Mouse (Mus musculus) neural tube, embryonic 11.5 days (tissue): ENCODE data around the gene Cdk12. TPM values are rescaled to one million over a fixed set of nuclear protein-coding genes. Genes with fewer than 3 reads are reported as not detected.
"Not testable (repeated sequence)": the region's sequence is repeated elsewhere in the genome, so short reads cannot be mapped to it uniquely, and the experiment has no call there.

Source experiments
- ATAC-seq: fragments of 200-750 bp; cut with Nextera tagmentation; 2 replicates; pipeline ENCODE4 v1.8.0; 2017; ENCODE audit warnings: moderate number of reproducible peaks, mild to moderate bottlenecking, moderate TSS enrichment, moderate library complexity; ENCODE audit not compliant: insufficient read depth, low FRiP score, low TSS enrichment
- DNase-seq: peaks from one replicate; pipeline ENCODE4 v3.0.0-alpha.2; 2015; ENCODE audit warnings: low spot score
- H3K27ac ChIP-seq: fragments of 300-500 bp; sonication (generic); 2 replicates; pipeline ENCODE4 v1.5.1; 2014; ENCODE audit warnings: low read depth, mild to moderate bottlenecking, low read length
- H3K27me3 ChIP-seq: fragments of 300-500 bp; sonication (generic); 2 replicates; pipeline ENCODE4 v1.6.1; 2014; ENCODE audit warnings: mild to moderate bottlenecking, low read length, mixed read lengths; ENCODE audit not compliant: control insufficient read depth, insufficient read depth
- H3K36me3 ChIP-seq: fragments of 300-500 bp; sonication (generic); 2 replicates; pipeline ENCODE4 v1.6.1; 2014; ENCODE audit warnings: mild to moderate bottlenecking, low read length, moderate library complexity, mixed read lengths; ENCODE audit not compliant: control insufficient read depth, insufficient read depth
- H3K4me1 ChIP-seq: fragments of 300-500 bp; sonication (generic); 2 replicates; pipeline ENCODE4 v1.6.1; 2014; ENCODE audit warnings: low read length, mixed read lengths; ENCODE audit not compliant: control insufficient read depth, insufficient read depth
- H3K4me2 ChIP-seq: fragments of 300-500 bp; sonication (generic); 2 replicates; pipeline ENCODE4 v1.6.1; 2014; ENCODE audit warnings: low read depth, mild to moderate bottlenecking, moderate library complexity
- H3K4me3 ChIP-seq: fragments of 300-500 bp; sonication (generic); 2 replicates; pipeline ENCODE4 v1.5.1; 2014; ENCODE audit warnings: low read depth, low read length
- H3K9ac ChIP-seq: fragments of 300-500 bp; sonication (generic); 2 replicates; pipeline ENCODE4 v1.6.1; 2014; ENCODE audit warnings: mild to moderate bottlenecking, low read length
- H3K9me3 ChIP-seq: fragments of 300-500 bp; sonication (generic); 2 replicates; pipeline ENCODE4 v1.6.1; 2016; ENCODE audit warnings: low read length; ENCODE audit not compliant: control insufficient read depth
- WGBS: fragments of 180-500 bp; shearing (Covaris S2); extraction: QIAGEN DNeasy Blood & Tissue Kit; methylation state at CpG from one replicate; pipeline ENCODE4 v1.1.7; 2014; 5-methylcytosine and 5-hydroxymethylcytosine counted together
- polyA plus RNA-seq: library from polyadenylated mRNA; unstranded; fragments of >200 nt; fragmentation: Nextera tagmentation; extraction: Ambion mirVana; gene quantifications from 2 replicates; pipeline ENCODE4 v1.2.1, GENCODE M21; 2014

Gene Cdk12
- polyA plus RNA-seq, 1 experiment from 2014 or later, result 13.1 TPM

- DNase-seq, result no peak
- Histone ChIP-seq H3K27me3 (no peaks in the 10 kb centered on the region), H3K27ac (no peak overlapping the region), H3K9me3 (no peaks in the 10 kb centered on the region), H3K4me2 (no peak overlapping the region), H3K4me1 (no peaks in the 10 kb centered on the region), H3K36me3 (peaks cover 15% of the 10 kb centered on the region), H3K9ac (no peak overlapping the region), H3K4me3 (no peak overlapping the region)
- ATAC-seq, result no peak
- WGBS, result 85% methylated on average over 3 of the region's 3 CpGs
Observed at GRCm38 (mm10) chr11:98238416-98238815, 35.6 kb downstream of the Cdk12 start.

DNA sequence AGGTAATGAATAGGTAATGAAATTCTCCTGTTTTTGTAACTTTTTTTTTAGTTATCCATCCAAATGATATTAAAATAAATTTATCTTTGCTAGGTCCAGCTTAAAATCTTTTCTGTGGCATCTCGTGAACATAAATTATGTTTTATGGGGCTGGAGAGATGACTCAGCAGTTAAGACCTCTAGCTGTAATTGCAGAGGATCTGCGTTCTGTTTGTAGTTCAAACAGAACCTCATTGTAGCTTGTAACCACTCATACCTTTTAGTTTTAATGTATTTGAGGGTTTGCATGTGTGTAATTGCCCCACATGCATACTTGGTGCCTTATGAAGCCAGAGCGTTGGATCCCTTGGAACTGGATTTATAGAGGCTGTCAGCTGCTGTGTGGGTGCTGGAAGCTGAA, 36.1 kb downstream of the Cdk12 start:
- ATAC-seq, result no peak
- no peaks in the 10 kb centered on the region for H3K4me1 ChIP-seq

DNA sequence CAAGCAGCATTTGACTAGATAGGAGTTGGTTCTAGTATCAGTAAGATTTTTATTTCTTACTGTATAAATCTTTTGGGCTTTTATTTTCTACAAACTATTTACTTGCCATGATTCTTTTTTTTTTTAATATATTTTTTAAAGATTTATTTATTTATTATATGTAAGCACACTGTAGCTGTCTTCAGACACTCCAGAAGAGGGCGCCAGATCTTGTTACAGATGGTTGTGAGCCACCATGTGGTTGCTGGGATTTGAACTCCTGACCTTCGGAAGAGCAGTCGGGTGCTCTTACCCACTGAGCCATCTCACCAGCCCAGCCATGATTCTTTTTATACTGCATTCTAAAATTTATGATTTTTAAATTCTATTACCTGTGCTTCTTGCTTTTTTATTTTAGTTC, 40.1 kb downstream of the Cdk12 start:
- not testable (repeated sequence) for H3K9me3 ChIP-seq, H3K27ac ChIP-seq, DNase-seq, ATAC-seq, H3K4me3 ChIP-seq, H3K27me3 ChIP-seq, H3K9ac ChIP-seq, H3K4me1 ChIP-seq, H3K4me2 ChIP-seq
- 76% methylated on average over 3 of the region's 3 CpGs for WGBS
- H3K36me3 ChIP-seq, result peaks cover 10% of the 10 kb centered on the region

More for the DNA sequence above, 36.1 kb downstream of the Cdk12 start:
- no peak for DNase-seq
- Histone ChIP-seq H3K9me3 (no peaks in the 10 kb centered on the region), H3K36me3 (peaks cover 15% of the 10 kb centered on the region), H3K27me3 (no peaks in the 10 kb centered on the region), H3K9ac (no peak overlapping the region), H3K4me3 (no peak overlapping the region), H3K27ac (no peak overlapping the region), H3K4me2 (no peak overlapping the region)
- WGBS, result 92% methylated on average over 3 of the region's 3 CpGs

DNA sequence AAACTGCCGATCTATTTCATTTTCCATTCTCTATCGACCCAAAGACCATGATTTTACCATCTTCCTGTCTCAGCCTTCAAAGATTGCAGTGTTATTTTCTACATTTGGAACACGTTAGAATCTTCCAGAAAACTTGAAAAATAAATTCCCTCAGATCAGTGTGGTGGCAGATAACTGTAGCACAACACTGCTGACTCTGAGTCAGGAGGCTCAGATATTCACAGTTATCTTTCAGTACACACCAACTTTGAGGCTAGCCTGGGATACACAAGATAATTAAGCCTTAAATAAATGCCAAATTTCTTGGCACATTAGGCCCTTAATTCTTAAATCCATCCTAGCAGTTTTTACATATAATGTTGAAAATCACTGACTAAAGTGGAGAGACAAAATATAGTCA, 41.6 kb downstream of the Cdk12 start:
- ATAC-seq, result no peak

DNA sequence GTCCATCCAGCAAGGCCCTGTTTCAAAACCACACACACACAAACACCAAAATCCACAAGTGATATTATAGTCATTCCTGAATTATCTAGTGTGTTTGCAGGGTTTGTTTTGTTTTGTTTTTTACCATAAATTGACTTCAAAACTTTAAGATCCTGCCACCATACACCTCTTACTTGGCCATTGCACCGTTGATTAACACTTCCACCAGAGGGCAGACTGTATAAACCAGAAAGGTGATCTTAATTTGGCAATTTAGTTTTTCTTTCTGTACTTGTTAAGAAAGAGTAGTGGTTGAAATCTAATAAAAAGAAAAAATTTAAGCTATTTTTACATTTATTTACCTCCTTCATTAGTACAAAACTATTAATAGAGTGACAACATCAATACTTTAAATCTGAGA, 44.5 kb downstream of the Cdk12 start:
- Histone ChIP-seq H3K9me3 (no peaks in the 10 kb centered on the region), H3K4me1 (no peaks in the 10 kb centered on the region), H3K36me3 (peaks cover 12% of the 10 kb centered on the region), H3K4me2 (no peak overlapping the region), H3K27me3 (no peaks in the 10 kb centered on the region), H3K4me3 (no peak overlapping the region), H3K27ac (no peak overlapping the region), H3K9ac (no peak overlapping the region)
- WGBS, result 94% methylated on average over 1 of the region's 1 CpGs
- DNase-seq (no peak), ATAC-seq (no peak)

More for the DNA sequence above, 41.6 kb downstream of the Cdk12 start:
- peaks cover 8% of the 10 kb centered on the region for H3K36me3 ChIP-seq
- H3K27ac ChIP-seq, result no peak overlapping the region
- no peaks in the 10 kb centered on the region for H3K27me3 ChIP-seq
- no peaks in the 10 kb centered on the region for H3K4me1 ChIP-seq
- DNase-seq, result no peak
- H3K9ac ChIP-seq, result no peak overlapping the region
- H3K4me2 ChIP-seq, result no peak overlapping the region
- 93% methylated on average over 3 of the region's 3 CpGs for WGBS
- H3K4me3 ChIP-seq, result no peak overlapping the region
- no peaks in the 10 kb centered on the region for H3K9me3 ChIP-seq

DNA sequence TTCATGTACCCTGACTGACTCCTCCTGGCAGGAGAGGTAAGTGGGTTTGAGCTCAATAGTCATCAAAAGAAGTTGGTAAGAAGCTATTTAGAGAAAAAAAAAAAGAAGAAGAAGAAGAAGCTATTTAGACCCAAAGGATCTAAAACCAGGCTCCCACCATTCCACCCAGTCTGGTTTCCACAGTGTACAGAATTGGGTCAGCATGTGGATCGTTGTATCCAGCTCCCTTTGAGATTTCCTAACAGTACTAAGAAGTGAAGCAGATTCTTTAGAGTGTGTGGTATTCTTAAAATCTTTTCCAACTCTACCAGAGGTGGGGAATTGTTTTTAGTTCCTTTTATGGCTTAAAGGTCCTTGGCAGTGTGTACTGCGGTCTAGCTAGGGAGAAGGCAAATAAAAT, 50.9 kb downstream of the Cdk12 start:
- Histone ChIP-seq H3K4me2 (no peak overlapping the region), H3K9me3 (no peaks in the 10 kb centered on the region), H3K9ac (no peak overlapping the region), H3K27ac (no peak overlapping the region), H3K27me3 (no peaks in the 10 kb centered on the region), H3K36me3 (peaks cover 4% of the 10 kb centered on the region; the same call in 1 of the 2 replicates), H3K4me3 (no peak overlapping the region), H3K4me1 (no peaks in the 10 kb centered on the region)
- DNase-seq, result no peak
- WGBS, result 93% methylated on average over 2 of the region's 2 CpGs
- ATAC-seq, result no peak

- H3K9ac ChIP-seq, result no peak overlapping the region
- 62% methylated on average over 8 of the region's 8 CpGs for WGBS
Observed at GRCm38 (mm10) chr11:98260706-98261479, 58.0 kb downstream of the Cdk12 start.

DNA sequence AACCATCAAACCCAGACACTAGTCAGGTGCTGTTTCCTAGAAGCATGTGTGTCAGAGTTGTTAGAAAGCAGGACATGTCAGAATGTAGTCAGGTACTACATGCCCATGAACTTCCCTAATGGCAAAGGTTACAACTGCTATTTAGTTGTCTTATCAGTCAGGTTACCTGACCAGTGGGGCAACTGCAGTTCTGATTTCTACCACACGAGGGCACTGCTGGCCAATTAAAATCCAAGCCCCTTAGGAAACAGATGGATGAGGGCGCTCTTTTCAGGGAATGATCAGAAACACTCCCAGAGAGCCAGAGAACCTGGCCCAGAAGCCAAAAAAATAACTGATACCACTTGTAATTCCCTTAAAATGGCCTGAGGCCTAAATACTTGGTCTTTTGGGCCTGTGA, 62.2 kb downstream of the Cdk12 start:
- 6% methylated on average over 2 of the region's 2 CpGs for WGBS

More at GRCm38 (mm10) chr11:98260706-98261479, 58.0 kb downstream of the Cdk12 start:
- Histone ChIP-seq H3K9me3 (no peaks in the 10 kb centered on the region), H3K4me1 (no peaks in the 10 kb centered on the region), H3K4me2 (no peak overlapping the region), H3K36me3 (no peaks in the 10 kb centered on the region; the same call in 1 of the 2 replicates), H3K4me3 (no peak overlapping the region), H3K27ac (no peak overlapping the region), H3K27me3 (no peaks in the 10 kb centered on the region)
- no peak for ATAC-seq
- no peak for DNase-seq

GRCm38 (mm10) chr11:98265891-98266290, 63.0 kb downstream of the Cdk12 start:
- no peaks in the 10 kb centered on the region for H3K9me3 ChIP-seq
- no peak for ATAC-seq
- no peaks in the 10 kb centered on the region for H3K27me3 ChIP-seq
- H3K4me2 ChIP-seq, result no peak overlapping the region
- no peak for DNase-seq
- no peak overlapping the region for H3K4me3 ChIP-seq
- no peak overlapping the region for H3K27ac ChIP-seq
- WGBS, result 74% methylated on average over 5 of the region's 5 CpGs
- peaks cover 3% of the 10 kb centered on the region; the same call in 1 of the 2 replicates for H3K36me3 ChIP-seq
- no peaks in the 10 kb centered on the region for H3K4me1 ChIP-seq
- H3K9ac ChIP-seq, result no peak overlapping the region

More for the DNA sequence above, 62.2 kb downstream of the Cdk12 start:
- H3K27me3 ChIP-seq, result no peaks in the 10 kb centered on the region
- ATAC-seq, result no peak
- no peaks in the 10 kb centered on the region for H3K4me1 ChIP-seq
- no peak overlapping the region for H3K4me3 ChIP-seq
- DNase-seq, result peak; percentile 86
- H3K4me2 ChIP-seq, result no peak overlapping the region
- H3K36me3 ChIP-seq, result peaks cover 3% of the 10 kb centered on the region; the same call in 1 of the 2 replicates
- H3K9ac ChIP-seq, result no peak overlapping the region
- no peaks in the 10 kb centered on the region for H3K9me3 ChIP-seq
- no peak overlapping the region for H3K27ac ChIP-seq
